Mouse (Mus musculus): Measurements from ENCODE around the gene 2810006K23Rik.

The 2810006K23Rik gene

DNA sequence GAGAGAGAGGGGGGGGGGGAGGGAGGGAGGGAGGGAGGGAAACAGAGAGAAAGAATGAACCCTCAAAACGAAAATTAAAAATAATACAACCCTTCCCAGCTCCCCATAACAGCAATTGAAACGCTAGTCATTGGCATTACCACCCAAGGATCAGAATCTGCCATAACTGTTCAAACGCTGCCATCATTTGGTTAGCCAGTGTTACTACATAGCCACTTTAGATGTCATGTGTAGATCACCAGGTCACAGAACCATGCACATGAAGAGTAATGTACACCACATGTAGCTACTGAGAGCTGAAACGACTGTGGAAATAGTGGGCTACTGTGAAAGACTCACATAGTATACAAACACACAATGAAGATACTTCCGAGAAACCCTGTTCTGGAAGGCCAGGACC lies 60.0 kb downstream of the 2810006K23Rik start:
- DNase-seq (ENCODE audit: low spot score in 2 of 2), result no peak
